Mouse (Mus musculus) myocyte (in vitro differentiated cells): ENCODE results near the gene Arhgef3. TPM values are rescaled to one million over a fixed set of nuclear protein-coding genes. Genes with fewer than 3 reads are reported as not detected.

Experiments used
- H3K27me3 ChIP-seq: one replicate; pipeline ENCODE4 v1.6.1; 2011; ENCODE audit not compliant: control insufficient read depth, insufficient read depth, insufficient read length
- H3K36me3 ChIP-seq: one replicate; pipeline ENCODE4 v1.6.1; 2011; ENCODE audit not compliant: control insufficient read depth, insufficient read depth
- H3K4me2 ChIP-seq: one replicate; pipeline ENCODE4 v1.6.1; 2011; ENCODE audit warnings: low read depth, control low read depth
- H3K4me3 ChIP-seq: one replicate; pipeline ENCODE4 v1.5.1; 2011; ENCODE audit warnings: mild to moderate bottlenecking, control low read depth, moderate library complexity
- H3K79me2 ChIP-seq: one replicate; pipeline ENCODE4 v1.6.1; 2011; ENCODE audit not compliant: control insufficient read depth, insufficient read depth
- H3ac ChIP-seq: one replicate; pipeline ENCODE4 v1.6.1; 2011; ENCODE audit not compliant: control insufficient read depth, insufficient read length
- CEBPB ChIP-seq: IDR thresholded peaks from 2 replicates; pipeline ENCODE4 v1.6.1; 2011; ENCODE audit warnings: mild to moderate bottlenecking, moderate library complexity; ENCODE audit not compliant: poor library complexity, insufficient read depth, severe bottlenecking
- E2F4 ChIP-seq: IDR thresholded peaks from one replicate; pipeline ENCODE4 v1.6.1; 2011; ENCODE audit warnings: mild to moderate bottlenecking, control low read depth, moderate library complexity; ENCODE audit not compliant: insufficient read depth
- MAX ChIP-seq: IDR thresholded peaks from one replicate; pipeline ENCODE4 v1.6.1; 2011; ENCODE audit warnings: low read depth, mild to moderate bottlenecking, control low read depth
- MYOD1 ChIP-seq, 3 experiments: IDR thresholded peaks; one replicate each; pipeline ENCODE4 v1.6.1; 2011; ENCODE audit warnings: control low read depth in 2 of 3, low read depth in 2 of 3, mild to moderate bottlenecking in 2 of 3, moderate library complexity in 1 of 3; ENCODE audit not compliant: insufficient read length in 2 of 3, control insufficient read depth in 1 of 3
- MYOG ChIP-seq, 3 experiments: IDR thresholded peaks; one replicate each; pipeline ENCODE4 v1.6.1; 2011; ENCODE audit warnings: control low read depth in 2 of 3, low read depth in 2 of 3, mild to moderate bottlenecking in 2 of 3; ENCODE audit not compliant: insufficient read length in 2 of 3, control insufficient read depth in 1 of 3, insufficient read depth in 1 of 3
- POLR2A ChIP-seq: IDR thresholded peaks from one replicate; pipeline ENCODE4 v1.6.1; 2011; ENCODE audit warnings: low read depth, mild to moderate bottlenecking, control low read depth, moderate library complexity; ENCODE audit not compliant: insufficient read length
- POLR2AphosphoS2 ChIP-seq: IDR thresholded peaks from one replicate; pipeline ENCODE4 v1.6.1; 2011; ENCODE audit warnings: low read depth, control low read depth; ENCODE audit not compliant: insufficient read length
- REST ChIP-seq: IDR thresholded peaks from one replicate; pipeline ENCODE4 v1.6.1; 2011; ENCODE audit warnings: mild to moderate bottlenecking, control low read depth, moderate library complexity; ENCODE audit not compliant: insufficient read depth, insufficient read length
- SRF ChIP-seq: IDR thresholded peaks from one replicate; pipeline ENCODE4 v1.6.1; 2011; ENCODE audit warnings: low read depth; ENCODE audit not compliant: control insufficient read depth, insufficient read length
- TCF12 ChIP-seq: IDR thresholded peaks from one replicate; pipeline ENCODE4 v1.6.1; 2011; ENCODE audit warnings: mild to moderate bottlenecking, control low read depth; ENCODE audit not compliant: poor library complexity, insufficient read depth, severe bottlenecking
- TCF3 ChIP-seq: IDR thresholded peaks from one replicate; pipeline ENCODE4 v1.6.1; 2011; ENCODE audit warnings: low read depth, control low read depth; ENCODE audit not compliant: insufficient read length
- USF1 ChIP-seq: IDR thresholded peaks from one replicate; pipeline ENCODE4 v1.6.1; 2011; ENCODE audit warnings: low read depth, mild to moderate bottlenecking, control low read depth, moderate library complexity
- polyA plus RNA-seq: library from polyadenylated mRNA; unstranded; fragments of >200 nt; fragmentation: generic; extraction: Trizol; gene quantifications from one replicate; pipeline ENCODE4 v1.2.1, GENCODE M21; 2012; ENCODE audit warnings: missing spikeins

Arhgef3 gene
- polyA plus RNA-seq, 1 experiment, result 6.6 TPM

- Histone ChIP-seq H3ac (no peak overlapping the region), H3K27me3 (no peaks in the 10 kb centered on the region), H3K4me3 (no peak overlapping the region), H3K36me3 (no peaks in the 10 kb centered on the region), H3K4me2 (no peak overlapping the region), H3K79me2 (no peaks in the 10 kb centered on the region)
- TF ChIP-seq MYOG (IDR thresholded peaks at IDR 0.05; ENCODE audit: control insufficient read depth in 1 of 3, insufficient read depth in 1 of 3, insufficient read length in 2 of 3, low read depth in 2 of 3), result no peak
- no peak for TF ChIP-seq E2F4
- TF ChIP-seq POLR2A, result no peak
- TF ChIP-seq POLR2AphosphoS2, result no peak
- TF ChIP-seq REST, result no peak
- no peak for TF ChIP-seq USF1
- TF ChIP-seq TCF3, result no peak
- no peak for TF ChIP-seq MYOD1 (IDR thresholded peaks at IDR 0.05; ENCODE audit: control insufficient read depth in 1 of 3, insufficient read length in 2 of 3, low read depth in 2 of 3)
- no peak for TF ChIP-seq SRF
- no peak for TF ChIP-seq TCF12
- no peak for TF ChIP-seq MAX
- no peak for TF ChIP-seq CEBPB
Measured at GRCm38 (mm10) chr14:27183501-27184230, 69.0 kb downstream of the Arhgef3 start.

DNA sequence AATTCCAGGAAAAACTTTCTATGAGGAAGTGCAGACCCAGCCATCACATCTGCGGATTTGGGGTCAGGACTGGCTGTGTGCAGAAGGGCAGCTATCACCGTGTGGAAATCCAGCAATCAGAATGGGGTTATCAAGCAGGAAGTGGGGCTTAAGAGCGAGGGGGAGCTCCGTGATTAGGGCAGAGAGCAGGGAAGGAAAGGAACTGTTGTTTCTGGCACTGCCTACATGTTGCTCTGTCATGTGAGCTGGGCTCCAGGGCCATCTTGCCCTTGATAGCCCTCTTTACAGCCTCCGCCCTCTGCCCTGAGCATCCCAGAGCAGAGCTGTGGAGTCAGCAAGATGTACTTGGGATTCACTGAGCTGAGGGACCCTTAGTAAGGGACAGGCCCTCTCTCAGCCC lies 71.2 kb downstream of the Arhgef3 start:
- Histone ChIP-seq H3K4me2 (no peak overlapping the region), H3ac (no peak overlapping the region), H3K4me3 (no peak overlapping the region), H3K27me3 (no peaks in the 10 kb centered on the region), H3K36me3 (no peaks in the 10 kb centered on the region), H3K79me2 (no peaks in the 10 kb centered on the region)
- TF ChIP-seq SRF (no peak), REST (no peak), POLR2A (no peak), MYOG (IDR thresholded peaks at IDR 0.05; ENCODE audit: control insufficient read depth in 1 of 3, insufficient read depth in 1 of 3, insufficient read length in 2 of 3, low read depth in 2 of 3) (no peak), MAX (no peak), CEBPB (no peak), E2F4 (no peak), USF1 (no peak)

DNA sequence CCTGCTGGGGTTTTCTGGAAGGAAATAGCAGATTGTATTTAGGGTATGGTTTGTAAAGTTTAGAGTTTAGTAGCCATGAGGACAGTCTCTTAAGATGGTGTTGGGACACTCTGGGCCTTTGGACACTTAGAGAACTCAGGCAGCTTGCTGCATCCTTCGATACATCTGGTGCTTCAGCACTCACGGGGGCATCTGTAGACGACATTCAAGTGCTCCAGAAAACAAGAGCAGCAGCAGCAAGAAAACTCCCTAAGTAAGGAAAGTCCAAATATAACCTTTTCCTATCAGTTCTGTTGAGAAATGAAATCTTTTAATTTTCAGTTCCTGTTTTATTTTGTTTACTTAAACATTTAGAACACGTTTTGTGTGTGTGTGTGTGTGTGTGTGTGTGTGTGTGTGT lies 71.9 kb downstream of the Arhgef3 start:
- no peaks in the 10 kb centered on the region for H3K79me2 ChIP-seq
- TF ChIP-seq MYOD1 (IDR thresholded peaks at IDR 0.05; ENCODE audit: control insufficient read depth in 1 of 3, insufficient read length in 2 of 3, low read depth in 2 of 3) (no peak), POLR2AphosphoS2 (no peak), REST (no peak), USF1 (no peak), MAX (no peak), CEBPB (no peak), POLR2A (no peak), E2F4 (no peak), SRF (no peak), TCF12 (no peak), MYOG (IDR thresholded peaks at IDR 0.05; ENCODE audit: control insufficient read depth in 1 of 3, insufficient read depth in 1 of 3, insufficient read length in 2 of 3, low read depth in 2 of 3) (no peak), TCF3 (no peak)

DNA sequence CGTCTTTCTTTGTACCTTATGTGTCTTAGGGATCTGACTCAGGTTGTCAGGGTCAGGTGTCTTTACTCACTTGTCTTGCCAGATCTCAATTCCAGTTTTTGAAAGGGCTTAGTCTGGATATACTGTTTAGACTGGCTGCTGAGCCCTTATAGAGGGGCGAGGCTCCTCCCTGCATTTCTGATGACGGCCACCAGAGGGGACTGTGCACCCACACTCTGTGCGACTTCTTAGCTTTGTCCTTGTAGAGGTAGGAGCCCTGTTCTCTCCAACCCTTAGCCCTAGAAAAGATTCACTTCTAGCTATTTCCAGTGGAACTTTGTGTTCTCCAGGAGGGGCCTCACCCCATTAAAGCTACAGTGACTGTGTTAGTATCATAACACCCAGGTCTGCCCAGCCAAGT lies 72.3 kb downstream of the Arhgef3 start:
- H3ac ChIP-seq, result no peak overlapping the region
- no peaks in the 10 kb centered on the region for H3K36me3 ChIP-seq
- H3K4me3 ChIP-seq, result no peak overlapping the region
- TF ChIP-seq POLR2A (no peak), POLR2AphosphoS2 (no peak), TCF12 (no peak), MYOG (IDR thresholded peaks at IDR 0.05; ENCODE audit: control insufficient read depth in 1 of 3, insufficient read depth in 1 of 3, insufficient read length in 2 of 3, low read depth in 2 of 3) (no peak), MAX (no peak), TCF3 (no peak)
- H3K79me2 ChIP-seq, result no peaks in the 10 kb centered on the region
- H3K27me3 ChIP-seq, result no peaks in the 10 kb centered on the region
- no peak overlapping the region for H3K4me2 ChIP-seq

More for the DNA sequence above, 71.9 kb downstream of the Arhgef3 start:
- Histone ChIP-seq H3ac (no peak overlapping the region), H3K27me3 (no peaks in the 10 kb centered on the region), H3K4me2 (no peak overlapping the region), H3K4me3 (no peak overlapping the region), H3K36me3 (no peaks in the 10 kb centered on the region)

DNA sequence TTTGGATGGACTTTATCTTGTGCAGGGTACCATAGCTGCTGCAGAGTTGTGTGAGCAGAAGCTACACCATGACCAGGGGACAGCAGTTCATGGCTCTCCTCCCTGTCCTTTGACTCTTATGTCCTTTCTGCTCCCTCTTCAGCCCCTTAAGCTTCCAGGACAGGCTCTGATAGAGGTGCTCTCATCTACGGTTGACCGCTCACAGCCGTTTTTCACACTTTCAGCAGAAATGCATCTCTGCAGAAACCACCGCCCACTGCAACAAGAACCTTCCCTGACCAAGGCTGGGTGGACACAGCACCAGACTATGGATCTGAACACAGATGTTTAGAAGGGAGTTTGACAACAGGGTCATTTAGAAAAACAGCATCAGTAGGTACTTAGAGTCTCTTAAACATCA lies 73.2 kb downstream of the Arhgef3 start:
- TF ChIP-seq POLR2AphosphoS2, result no peak
- no peak for TF ChIP-seq POLR2A
- TF ChIP-seq MYOD1 (IDR thresholded peaks at IDR 0.05; ENCODE audit: control insufficient read depth in 1 of 3, insufficient read length in 2 of 3, low read depth in 2 of 3), result no peak
- no peak for TF ChIP-seq MAX

More for the DNA sequence above, 73.2 kb downstream of the Arhgef3 start:
- H3K4me2 ChIP-seq, result no peak overlapping the region
- no peaks in the 10 kb centered on the region for H3K36me3 ChIP-seq
- H3ac ChIP-seq, result no peak overlapping the region
- no peaks in the 10 kb centered on the region for H3K27me3 ChIP-seq
- no peaks in the 10 kb centered on the region for H3K79me2 ChIP-seq
- H3K4me3 ChIP-seq, result no peak overlapping the region
